Comparison of ENCODE assay signal across 11 mouse cellular contexts in the genomic region with DNA sequence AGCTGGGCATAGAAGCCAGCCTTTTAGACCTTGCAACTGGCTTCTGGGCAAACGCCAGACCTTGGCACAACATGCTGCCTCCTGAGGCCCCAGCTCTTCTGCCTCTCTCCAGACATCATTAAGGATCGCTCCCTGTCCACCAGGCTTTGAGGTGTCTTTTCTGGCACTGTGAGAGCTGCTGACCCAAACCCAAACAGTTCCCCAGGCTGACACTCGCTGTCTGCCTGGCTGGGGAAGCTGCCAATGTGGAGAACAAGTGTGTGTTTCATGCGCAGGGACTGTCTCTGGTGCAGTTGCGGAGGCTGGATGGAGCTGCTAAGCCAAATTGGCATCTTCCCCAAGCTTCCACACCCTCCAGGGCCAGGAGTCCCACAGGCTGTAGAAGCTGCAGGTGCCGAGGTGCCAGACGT. TPM values are rescaled to one million over a fixed set of nuclear protein-coding genes. Genes with fewer than 3 reads are reported as not detected.
DNase-seq lines count a peak whose midpoint lies in the region; ATAC-seq and TF ChIP-seq lines count a peak whose summit lies in the region.
"Had no signal": no experiment of that assay in that cellular context is flagged by ENCODE, and none has a peak within 500 bp of the region (broad histone marks: within the 10 kb centered on the region; RNA-seq: fewer than 3 reads in every experiment).

No protein-coding gene starts in this region.

- no peak overlapping the region for H3K4me2 ChIP-seq in neural tube, embryonic 12.5 days (replicated peaks)
- no peak overlapping the region for H3K4me2 ChIP-seq in neural tube, embryonic 15.5 days
- H3K4me2 ChIP-seq: hindbrain, embryonic 12.5 days had no signal

- H3K36me3 ChIP-seq in neural tube, embryonic 12.5 days, result no peaks in the 10 kb centered on the region
- H3K36me3 ChIP-seq in neural tube, embryonic 15.5 days, result no peaks in the 10 kb centered on the region
- H3K36me3 ChIP-seq: hindbrain, embryonic 12.5 days had no signal

- H3K4me1 ChIP-seq in neural tube, embryonic 12.5 days, result no peaks in the 10 kb centered on the region
- H3K4me1 ChIP-seq in neural tube, embryonic 15.5 days, result no peaks in the 10 kb centered on the region
- H3K4me1 ChIP-seq: hindbrain, embryonic 12.5 days had no signal

- H3K9ac ChIP-seq in neural tube, embryonic 12.5 days, result 0 out of 2 replicates have a peak overlapping the region, but pooled peaks have one; percentile 1
- H3K9ac ChIP-seq in neural tube, embryonic 15.5 days (replicated peaks), result no peak overlapping the region
- H3K9ac ChIP-seq: hindbrain, embryonic 12.5 days had no signal

- intact Hi-C loops in left cerebral cortex, adult 2 months (cut with DNase I), result no loop called here

- H3K4me3 ChIP-seq in neural tube, embryonic 12.5 days, result no peak overlapping the region
- no peak overlapping the region for H3K4me3 ChIP-seq in neural tube, embryonic 15.5 days (replicated peaks)
- H3K4me3 ChIP-seq in left cerebral cortex, adult 2 months, result no peak overlapping the region
- H3K4me3 ChIP-seq: heart, adult 2 months; hindbrain, embryonic 12.5 days had no signal

- no peak for TF ChIP-seq CTCF in left cerebral cortex, adult 2 months (IDR thresholded peaks at IDR 0.05)

- no peaks in the 10 kb centered on the region for H3K9me3 ChIP-seq in neural tube, embryonic 12.5 days
- H3K9me3 ChIP-seq in neural tube, embryonic 15.5 days (replicated peaks), result no peaks in the 10 kb centered on the region
- H3K9me3 ChIP-seq: hindbrain, embryonic 12.5 days had no signal

- peak; percentile 53 for DNase-seq in adrenal gland, postnatal 14 days
- no peak for DNase-seq in adrenal gland, adult 8-10 months
- DNase-seq in left cerebral cortex, adult 2 months (ENCODE audit: extremely low spot score in 1 of 2, low spot score in 2 of 2), result peak; percentile 44 to 61
- DNase-seq in kidney, adult 18-20 months, result no peak
- DNase-seq in yolk sac, embryonic 10.5 days (ENCODE audit: low spot score), result no peak
- no peak for DNase-seq in spleen, adult 12 weeks (ENCODE audit: low spot score)

- H3K27me3 ChIP-seq in neural tube, embryonic 12.5 days (replicated peaks), result no peaks in the 10 kb centered on the region
- H3K27me3 ChIP-seq in neural tube, embryonic 15.5 days (replicated peaks), result no peaks in the 10 kb centered on the region
- H3K27me3 ChIP-seq: hindbrain, embryonic 12.5 days had no signal

- 86% methylated on average over 7 of the region's 7 CpGs for WGBS in neural tube, embryonic 12.5 days
- 86% methylated on average over 7 of the region's 7 CpGs for WGBS in neural tube, embryonic 15.5 days

- H3K27ac ChIP-seq in neural tube, embryonic 12.5 days, result no peak overlapping the region
- no peak overlapping the region for H3K27ac ChIP-seq in neural tube, embryonic 15.5 days (replicated peaks)
- peak overlapping the region; percentile 7; the same call in 1 of the 2 replicates for H3K27ac ChIP-seq in left cerebral cortex, adult 2 months
- H3K27ac ChIP-seq: heart, adult 2 months; hindbrain, embryonic 12.5 days; macrophage had no signal

- ATAC-seq in neural tube, embryonic 12.5 days (ENCODE audit: low FRiP score, low read depth), result no peak
- ATAC-seq in neural tube, embryonic 15.5 days (ENCODE audit: low FRiP score), result no peak

RNA-seq across cellular contexts. Expression of a gene that starts 25.1 kb away (rescaled TPM):
- 15.1 and 81.2 TPM in 2 replicates for total RNA-seq in adrenal gland, postnatal 14 days (2021)
- total RNA-seq in adrenal gland, adult 8-10 months (2022), result 10 to 100 TPM in 1 of 4 experiments, 1 to 10 TPM in 3; 8.1 to 11.2 (median 8.8) TPM
- polyA plus RNA-seq in neural tube, embryonic 12.5 days (2016; fragmentation: Nextera tagmentation; extraction: Ambion mirVana), result 3.8 and 3.9 TPM in 2 replicates
- 5.9 and 8.0 TPM in 2 replicates for polyA plus RNA-seq in neural tube, embryonic 15.5 days (2015; fragmentation: Nextera tagmentation; extraction: Ambion mirVana)
- 1 to 10 TPM; 8.0 to 8.4 TPM for total RNA-seq in left cerebral cortex, adult 2 months (2021)

RNA-seq across cellular contexts. Expression of a gene that starts 58.0 kb away (rescaled TPM):
- total RNA-seq in adrenal gland, postnatal 14 days (2021), result 334 and 392 TPM in 2 replicates
- total RNA-seq in adrenal gland, adult 8-10 months (2022), result 100 to 1,000 TPM; 394 to 536 (median 504) TPM
- 0.57 and 0.79 TPM in 2 replicates for polyA plus RNA-seq in neural tube, embryonic 12.5 days (2016; fragmentation: Nextera tagmentation; extraction: Ambion mirVana)
- polyA plus RNA-seq in neural tube, embryonic 15.5 days (2015; fragmentation: Nextera tagmentation; extraction: Ambion mirVana), result 0.29 and 0.37 TPM in 2 replicates
- under 1 TPM; 0.23 to 0.30 TPM for total RNA-seq in left cerebral cortex, adult 2 months (2021)
- polyA plus RNA-seq: macrophage had no signal

Comparison
In these comparisons a context has a peak if more than half of its experiments do, and no peak if none do; other contexts are left out.
1. DNase-seq: peak in adrenal gland, postnatal 14 days (single experiment) and left cerebral cortex, adult 2 months (2 of 2); none in adrenal gland, adult 8-10 months (single experiment), kidney, adult 18-20 months (single experiment), yolk sac, embryonic 10.5 days (single experiment) and spleen, adult 12 weeks (single experiment).
2. RNA of a gene that starts 58.0 kb away (total RNA-seq): 394 to 536 TPM in adrenal gland, adult 8-10 months and 334 to 392 TPM in adrenal gland, postnatal 14 days; 0.23 to 0.30 TPM in left cerebral cortex, adult 2 months; every median in the first group is over 100 times any median in the second.